Mouse (Mus musculus) testis, adult 2 months (tissue): ENCODE results near the gene Chit1. TPM values are rescaled to one million over a fixed set of nuclear protein-coding genes. Genes with fewer than 3 reads are reported as not detected.

ENCODE experiments used
- H3K27ac ChIP-seq: fragments of 200-500 bp; 2 replicates; pipeline ENCODE4 v1.5.1; 2012; ENCODE audit warnings: low read depth, low read length; ENCODE audit not compliant: control insufficient read depth, insufficient read depth
- H3K27me3 ChIP-seq: fragments of 200-500 bp; 2 replicates; pipeline ENCODE4 v1.6.1; 2012; ENCODE audit warnings: mild to moderate bottlenecking, low read length, moderate library complexity; ENCODE audit not compliant: control insufficient read depth, insufficient read depth
- H3K36me3 ChIP-seq: fragments of 200-500 bp; 2 replicates; pipeline ENCODE4 v1.6.1; 2012; ENCODE audit warnings: mild to moderate bottlenecking, low read length; ENCODE audit not compliant: control insufficient read depth, insufficient read depth
- H3K4me1 ChIP-seq: fragments of 200-500 bp; 2 replicates; pipeline ENCODE4 v1.6.1; 2012; ENCODE audit warnings: low read length; ENCODE audit not compliant: control insufficient read depth, insufficient read depth
- H3K4me3 ChIP-seq: fragments of 200-500 bp; 2 replicates; pipeline ENCODE4 v1.5.1; 2012; ENCODE audit warnings: low read depth, mild to moderate bottlenecking, low read length, moderate library complexity, mixed read lengths; ENCODE audit not compliant: control insufficient read depth
- CTCF ChIP-seq: fragments of 200-500 bp; IDR thresholded peaks from 2 replicates; pipeline ENCODE4 v1.5.1; 2012; ENCODE audit warnings: low read depth, mild to moderate bottlenecking, inconsistent platforms, low read length, moderate library complexity; ENCODE audit not compliant: control insufficient read depth, insufficient read depth, insufficient replicate concordance
- POLR2A ChIP-seq: fragments of 200-500 bp; IDR thresholded peaks from 2 replicates; pipeline ENCODE4 v1.6.1; 2012; ENCODE audit warnings: low read depth, mild to moderate bottlenecking, inconsistent platforms, low read length, moderate library complexity; ENCODE audit not compliant: control insufficient read depth
- polyA plus RNA-seq: library from polyadenylated mRNA; depleted of rRNA; stranded (reverse); fragments of >200 nt; gene quantifications from 2 replicates; pipeline ENCODE4 v1.2.3, GENCODE M21; 2012

Gene Chit1
- polyA plus RNA-seq, 1 experiment, result 8.7 TPM

- H3K4me1 ChIP-seq, result peaks cover 15% of the 10 kb centered on the region
- no peak overlapping the region for H3K27ac ChIP-seq
- H3K27me3 ChIP-seq, result no peaks in the 10 kb centered on the region
Measured at GRCm38 (mm10) chr1:134089074-134089473, 22.0 kb upstream of the Chit1 start.

DNA sequence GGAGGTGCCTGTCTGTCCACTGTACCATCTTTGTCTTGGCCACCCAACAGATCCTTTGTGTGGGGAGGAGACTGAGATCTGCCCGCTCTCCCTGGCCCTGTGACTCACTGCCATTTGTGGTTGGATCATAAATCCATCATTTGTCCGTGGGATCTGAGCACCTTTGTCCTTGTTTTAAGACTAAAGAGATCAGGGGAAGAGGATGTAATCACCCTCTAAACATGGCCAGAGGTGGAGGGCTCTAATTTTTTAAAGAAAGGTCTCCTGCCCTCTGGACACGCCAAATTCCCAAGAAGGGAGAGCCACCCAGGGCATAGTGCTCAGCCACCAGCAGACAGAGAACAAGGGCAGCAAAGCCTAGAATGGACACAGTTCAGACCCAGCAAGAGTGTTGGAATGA, 19.2 kb upstream of the Chit1 start:
- Histone ChIP-seq H3K4me3 (no peak overlapping the region), H3K27me3 (no peaks in the 10 kb centered on the region), H3K36me3 (no peaks in the 10 kb centered on the region), H3K4me1 (peaks cover 18% of the 10 kb centered on the region), H3K27ac (no peak overlapping the region)
- TF ChIP-seq CTCF (no peak), POLR2A (no peak)

More at GRCm38 (mm10) chr1:134089074-134089473, 22.0 kb upstream of the Chit1 start:
- TF ChIP-seq POLR2A, result no peak
- Histone ChIP-seq H3K36me3 (no peaks in the 10 kb centered on the region), H3K4me3 (no peak overlapping the region)

DNA sequence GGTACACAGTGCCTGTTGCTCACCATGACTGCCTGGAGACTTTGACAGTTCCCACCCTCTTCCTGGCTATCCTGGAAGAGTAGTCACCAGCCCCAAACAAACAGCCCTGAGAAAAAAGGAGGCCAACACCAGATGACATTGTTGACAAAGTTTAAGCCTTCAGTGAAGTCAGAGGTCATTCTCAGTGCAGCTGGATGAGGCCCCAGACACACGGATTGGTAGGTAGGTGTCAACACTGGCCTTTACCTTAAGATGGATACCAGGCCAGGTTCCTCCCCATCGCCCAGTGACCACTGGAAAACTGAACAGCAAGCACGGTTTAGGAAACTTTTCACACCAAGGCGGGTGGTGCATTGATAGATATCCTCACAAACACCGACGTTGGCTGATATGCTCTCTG, 18.7 kb upstream of the Chit1 start:
- Histone ChIP-seq H3K4me3 (no peak overlapping the region), H3K4me1 (peaks cover 18% of the 10 kb centered on the region), H3K36me3 (no peaks in the 10 kb centered on the region), H3K27me3 (no peaks in the 10 kb centered on the region), H3K27ac (peak overlapping the region; percentile 83; the same call in 1 of the 2 replicates)
- no peak for TF ChIP-seq CTCF

GRCm38 (mm10) chr1:134092852-134093770, 17.9 kb upstream of the Chit1 start:
- peak; percentile 41; the same call in 1 of the 2 replicates for TF ChIP-seq POLR2A
- TF ChIP-seq CTCF, result no peak
- no peaks in the 10 kb centered on the region for H3K27me3 ChIP-seq
- H3K27ac ChIP-seq, result peak overlapping the region; percentile 83
- H3K4me3 ChIP-seq, result peak overlapping the region; percentile 72
- H3K36me3 ChIP-seq, result no peaks in the 10 kb centered on the region
- peaks cover 20% of the 10 kb centered on the region for H3K4me1 ChIP-seq

DNA sequence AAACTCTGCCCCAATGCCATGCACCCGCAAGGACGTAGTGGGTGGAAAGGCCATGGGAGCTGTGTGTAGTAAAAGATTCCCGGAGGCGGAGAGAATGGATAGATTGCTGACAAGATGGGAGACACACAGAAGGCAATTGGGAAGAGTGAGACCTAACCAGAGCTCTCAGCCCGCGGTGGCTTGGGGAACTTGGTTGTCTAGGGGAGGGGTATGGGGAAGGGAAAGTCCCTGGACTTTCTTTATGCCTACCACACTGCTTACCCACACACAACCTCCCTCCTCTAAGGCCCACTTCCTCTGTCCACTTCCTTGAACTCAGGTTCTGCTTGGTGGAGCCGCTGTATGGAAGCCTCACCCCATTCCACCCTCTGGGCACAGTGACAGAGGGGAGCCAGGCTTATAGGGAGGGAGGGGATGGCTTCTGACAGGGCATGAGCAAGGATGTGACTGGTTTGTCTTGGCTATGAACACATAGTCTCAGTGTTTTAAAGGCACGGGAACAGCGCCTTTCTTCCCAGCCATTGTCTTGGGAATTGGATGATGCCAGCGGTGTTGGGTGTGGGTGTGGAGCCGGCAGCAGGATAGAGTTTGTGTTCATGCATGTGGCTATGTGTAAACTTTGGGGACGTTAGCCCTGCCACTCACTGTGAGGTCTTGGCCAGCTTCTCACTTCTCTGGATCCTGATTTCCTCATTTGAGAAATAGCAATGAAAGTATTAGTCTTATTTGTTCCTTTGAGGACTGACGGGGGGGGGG, 17.1 kb upstream of the Chit1 start:
- H3K27me3 ChIP-seq, result no peaks in the 10 kb centered on the region
- H3K27ac ChIP-seq, result peak overlapping the region; percentile 83
- H3K4me1 ChIP-seq, result peaks cover 28% of the 10 kb centered on the region
- H3K4me3 ChIP-seq, result no peak overlapping the region
- no peak for TF ChIP-seq CTCF
- H3K36me3 ChIP-seq, result no peaks in the 10 kb centered on the region

DNA sequence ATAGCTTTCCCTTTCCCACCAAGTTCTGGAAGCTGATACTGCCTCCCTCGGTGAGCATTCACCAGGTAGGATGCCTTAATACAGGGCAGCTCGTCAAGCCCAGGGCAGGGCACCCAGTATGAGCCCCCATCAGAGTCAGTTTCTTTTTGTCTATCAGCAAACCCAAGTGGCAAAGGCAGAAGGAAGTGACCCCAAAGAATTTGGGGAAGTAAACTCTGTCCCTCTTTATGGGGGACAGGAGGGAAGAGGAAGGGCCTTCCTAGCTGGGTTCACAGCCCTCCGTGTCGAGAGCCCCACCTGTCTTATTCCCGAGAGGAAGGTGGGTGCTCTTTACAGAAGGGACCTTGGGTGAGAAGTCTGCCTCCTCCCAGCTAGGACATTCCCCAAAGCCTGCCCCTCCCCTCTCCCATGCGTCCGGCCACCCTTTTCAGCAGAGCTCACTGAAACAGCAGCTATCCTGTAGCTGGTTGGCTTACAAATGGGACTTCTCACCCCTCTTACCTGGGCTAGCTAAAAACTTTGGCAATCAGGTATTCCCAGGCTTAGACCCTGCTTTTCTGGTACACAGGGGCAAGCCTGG, 15.9 kb upstream of the Chit1 start:
- H3K4me1 ChIP-seq, result peaks cover 32% of the 10 kb centered on the region
- H3K27me3 ChIP-seq, result no peaks in the 10 kb centered on the region
- H3K27ac ChIP-seq, result no peak overlapping the region
- TF ChIP-seq POLR2A, result no peak
- TF ChIP-seq CTCF, result no peak
- no peak overlapping the region for H3K4me3 ChIP-seq
- no peaks in the 10 kb centered on the region for H3K36me3 ChIP-seq

DNA sequence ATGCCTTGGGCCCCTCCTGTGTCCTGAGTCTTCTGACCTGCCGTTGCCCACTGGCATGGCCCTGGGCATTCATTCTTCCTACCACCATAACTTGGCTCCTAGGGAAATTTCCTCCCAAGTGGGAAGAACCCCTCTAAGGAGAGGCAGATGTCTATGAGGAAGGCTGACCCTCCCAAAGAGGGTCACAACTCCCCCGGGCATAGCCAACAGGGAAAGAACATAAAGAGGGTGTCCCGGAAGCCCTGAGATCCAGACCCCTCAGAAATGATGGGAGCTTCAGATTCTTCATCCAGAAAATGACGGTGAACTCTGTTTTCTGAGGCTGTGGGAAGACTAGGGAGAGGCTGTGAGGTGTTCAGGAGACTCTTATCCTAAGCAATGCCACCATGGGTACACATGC, 15.3 kb upstream of the Chit1 start:
- Histone ChIP-seq H3K36me3 (no peaks in the 10 kb centered on the region), H3K27me3 (no peaks in the 10 kb centered on the region), H3K4me3 (no peak overlapping the region), H3K4me1 (peaks cover 32% of the 10 kb centered on the region), H3K27ac (no peak overlapping the region)
- TF ChIP-seq CTCF (no peak), POLR2A (no peak)
